Comparison of ENCODE assay signal across 17 mouse cellular contexts in genomic region chr1:41386435-41386834, GRCm38 (mm10).
DNase-seq lines count a peak whose midpoint lies in the region; ATAC-seq and TF ChIP-seq lines count a peak whose summit lies in the region.
"Had no signal": no experiment of that assay in that cellular context is flagged by ENCODE, and none has a peak within 500 bp of the region (broad histone marks: within the 10 kb centered on the region; RNA-seq: fewer than 3 reads in every experiment).

No protein-coding gene starts in this region.

- H3K4me1 ChIP-seq in intestine, postnatal 0 days (replicated peaks; ENCODE audit: control insufficient read depth, insufficient read depth, low read length) = no peaks in the 10 kb centered on the region
- 0 out of 2 replicates have a peak, but pooled peaks cover 5% of the 10 kb centered on the region for H3K4me1 ChIP-seq in intestine, embryonic 16.5 days (ENCODE audit: control insufficient read depth, insufficient read depth, low read length)

- H3K9me3 ChIP-seq in intestine, postnatal 0 days (ENCODE audit: control insufficient read depth) = no peaks in the 10 kb centered on the region
- no peaks in the 10 kb centered on the region for H3K9me3 ChIP-seq in intestine, embryonic 16.5 days (ENCODE audit: control insufficient read depth, low read length)
- H3K9me3 ChIP-seq: heart, embryonic 10.5 days; limb, embryonic 12.5 days had no signal

- peak; percentile 27 for DNase-seq in lung, postnatal 10 days
- DNase-seq in lung, adult 18-20 months = no peak
- DNase-seq in NIH3T3 (ENCODE audit: low read depth) = peak; percentile 27
- peak; percentile 20 for DNase-seq in embryo, embryonic 10 days (ENCODE audit: low spot score)
- no peak for DNase-seq in thymus, adult 18-20 months
- no peak for DNase-seq in layer of hippocampus, postnatal 14 days (ENCODE audit: low spot score in 2 of 2)
- DNase-seq: adrenal gland, postnatal 10 days; cerebellum, postnatal 25 days; kidney, adult 18-20 months; right cerebral cortex, postnatal 4 days; thymus, postnatal 36 days had no signal

- no peak overlapping the region for H3K27ac ChIP-seq in intestine, postnatal 0 days (ENCODE audit: low read depth, low read length)
- no peak overlapping the region for H3K27ac ChIP-seq in intestine, embryonic 16.5 days (ENCODE audit: low read length)
- H3K27ac ChIP-seq: heart, embryonic 10.5 days; limb, embryonic 12.5 days had no signal

- no peaks in the 10 kb centered on the region for H3K27me3 ChIP-seq in intestine, postnatal 0 days (replicated peaks; ENCODE audit: control insufficient read depth, insufficient read depth, low read length)
- no peaks in the 10 kb centered on the region for H3K27me3 ChIP-seq in intestine, embryonic 16.5 days (replicated peaks; ENCODE audit: control insufficient read depth, insufficient read depth, low read length)
- H3K27me3 ChIP-seq: limb, embryonic 12.5 days had no signal

- peak; percentile 42; the same call in 1 of the 2 replicates for TF ChIP-seq CTCF in intestine, postnatal 0 days (IDR thresholded peaks at IDR 0.05; ENCODE audit: low read depth)

- no peaks in the 10 kb centered on the region for H3K36me3 ChIP-seq in intestine, postnatal 0 days (ENCODE audit: control insufficient read depth, insufficient read depth)
- H3K36me3 ChIP-seq in intestine, embryonic 16.5 days (ENCODE audit: control insufficient read depth, insufficient read depth, low read length) = no peaks in the 10 kb centered on the region
- H3K36me3 ChIP-seq: heart, embryonic 10.5 days; limb, embryonic 12.5 days had no signal

- 63% methylated on average over 4 of the region's 4 CpGs for WGBS in intestine, postnatal 0 days
- 63% methylated on average over 4 of the region's 4 CpGs for WGBS in intestine, embryonic 16.5 days

- H3K4me3 ChIP-seq in intestine, postnatal 0 days (ENCODE audit: low read depth, low read length) = no peak overlapping the region
- no peak overlapping the region for H3K4me3 ChIP-seq in intestine, embryonic 16.5 days (ENCODE audit: low read length)
- H3K4me3 ChIP-seq: heart, embryonic 10.5 days; limb, embryonic 12.5 days had no signal

- no peak overlapping the region for H3K4me2 ChIP-seq in intestine, postnatal 0 days (replicated peaks; ENCODE audit: low read depth)
- H3K4me2 ChIP-seq in intestine, embryonic 16.5 days (ENCODE audit: low read depth, low read length) = no peak overlapping the region
- H3K4me2 ChIP-seq: limb, embryonic 12.5 days had no signal

- ATAC-seq in intestine, postnatal 0 days = no peak
- ATAC-seq in intestine, embryonic 16.5 days = no peak
- ATAC-seq: CD4-positive, CD25-positive, alpha-beta regulatory T cell, adult 4 months; forebrain, embryonic 14.5 days had no signal

- H3K9ac ChIP-seq in intestine, postnatal 0 days (ENCODE audit: low read depth, low read length) = no peak overlapping the region
- H3K9ac ChIP-seq in intestine, embryonic 16.5 days (ENCODE audit: low read depth, low read length) = no peak overlapping the region
- H3K9ac ChIP-seq: limb, embryonic 12.5 days had no signal

Comparison
In these comparisons a context has a peak if more than half of its experiments do, and no peak if none do; other contexts are left out.
1. DNase-seq: peak in lung, postnatal 10 days (single experiment), NIH3T3 (single experiment) and embryo, embryonic 10 days (single experiment); none in lung, adult 18-20 months (0 of 2), thymus, adult 18-20 months (0 of 2) and layer of hippocampus, postnatal 14 days (0 of 2).